Mouse (Mus musculus) megakaryocyte, adult 5-6 weeks (primary cell): ENCODE data around the gene Olfr641. TPM values are rescaled to one million over a fixed set of nuclear protein-coding genes. Genes with fewer than 3 reads are reported as not detected.

Experiments
- ATAC-seq: 2 replicates; pipeline ENCODE4 v1.8.0; 2016; ENCODE audit warnings: mild to moderate bottlenecking, inconsistent platforms; ENCODE audit not compliant: poor library complexity, severe bottlenecking
- total RNA-seq, 2 experiments: library from RNA; stranded (forward) in 1 of 2; stranded (reverse) in 1 of 2; fragments of 153-499, 151-499 nt in 1 of 2; fragments of 221-1000, 200-1000 nt in 1 of 2; gene quantifications; 2 replicates each; pipeline versions ENCODE4 v1.2.3 to v1.2.4; 2015 to 2017

Olfr641 gene
- total RNA-seq (2015) (not detected in 2 replicates), total RNA-seq (2017) (not detected in 2 replicates)

- no peak for ATAC-seq
Observed at GRCm38 (mm10) chr7:104035145-104035544, at the start of gene Olfr641. Olfr641 (plus strand) TSS chr7:104035445.

GRCm38 (mm10) chr7:103998446-103998845 lies 36.8 kb upstream of the Olfr641 start, which contains the start of gene Olfr638:
Olfr638 (plus strand) TSS chr7:103998746.
- ATAC-seq = no peak

GRCm38 (mm10) chr7:103999124-103999523 lies 36.1 kb upstream of the Olfr641 start:
- ATAC-seq = no peak

DNA sequence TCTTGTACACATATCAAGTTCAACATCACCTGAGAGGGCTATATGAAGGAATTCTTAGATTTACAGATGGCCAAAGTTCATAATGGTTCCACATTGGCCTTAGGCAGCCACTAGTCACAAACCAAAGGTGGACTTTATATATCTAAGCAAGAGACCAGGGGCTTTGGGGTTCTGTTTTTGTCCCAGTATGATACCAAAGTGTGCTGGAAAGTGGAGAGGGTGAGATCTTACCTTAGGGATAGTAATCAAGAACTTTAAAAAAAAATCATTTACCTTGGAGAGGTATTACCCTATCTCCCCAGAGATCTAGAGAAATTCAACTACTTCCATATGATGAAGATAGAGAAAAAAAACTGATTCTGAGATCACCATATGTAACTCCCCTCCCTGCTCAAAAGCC lies 18.0 kb upstream of the Olfr641 start, which contains the start of gene Olfr639:
Olfr639 (minus strand) TSS at position 101 of the 400 bp plus-strand sequence.
- no peak for ATAC-seq

DNA sequence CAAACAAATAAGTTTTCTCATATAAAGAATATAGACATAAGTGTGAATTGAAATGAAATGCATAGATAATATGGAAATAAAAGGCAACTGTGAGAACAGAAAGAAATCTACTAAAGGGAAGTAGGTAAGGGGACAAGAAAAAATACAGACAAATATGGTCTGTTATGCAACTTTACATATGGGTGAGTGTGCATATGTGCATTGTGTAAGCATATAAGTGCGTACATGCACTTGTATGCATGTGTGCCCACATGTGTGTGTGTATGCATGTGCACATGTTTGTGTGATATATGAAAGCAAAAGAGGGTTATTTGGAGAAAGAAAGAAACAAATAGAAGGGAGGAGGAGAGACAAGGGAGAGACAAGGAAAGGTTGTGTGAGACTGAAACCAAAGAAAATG lies 16.3 kb upstream of the Olfr641 start:
- ATAC-seq = peak; percentile 44

DNA sequence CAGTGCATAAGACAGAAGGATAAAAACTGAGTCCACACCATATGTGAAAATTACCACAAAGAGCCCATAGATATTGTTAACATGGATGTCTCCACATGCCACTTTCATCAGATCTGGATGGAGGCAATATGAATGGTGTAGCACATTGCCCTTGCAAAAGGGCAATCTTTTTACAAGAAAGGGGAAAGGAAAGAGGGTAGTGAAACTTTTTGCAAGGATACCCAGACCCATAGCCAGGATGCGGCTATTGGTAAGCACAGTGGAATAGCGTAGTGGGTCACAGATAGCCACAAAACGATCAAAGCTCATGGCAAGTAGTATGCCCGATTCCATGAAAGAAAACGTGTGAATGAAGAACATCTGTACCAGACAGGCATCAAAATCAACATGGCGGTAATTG lies 13.6 kb upstream of the Olfr641 start:
- peak; percentile 82 for ATAC-seq

- ATAC-seq = no peak
Observed at GRCm38 (mm10) chr7:104025473-104025872, 9.8 kb upstream of the Olfr641 start, which contains the start of gene Olfr640. Olfr640 (minus strand) TSS chr7:104025573.

DNA sequence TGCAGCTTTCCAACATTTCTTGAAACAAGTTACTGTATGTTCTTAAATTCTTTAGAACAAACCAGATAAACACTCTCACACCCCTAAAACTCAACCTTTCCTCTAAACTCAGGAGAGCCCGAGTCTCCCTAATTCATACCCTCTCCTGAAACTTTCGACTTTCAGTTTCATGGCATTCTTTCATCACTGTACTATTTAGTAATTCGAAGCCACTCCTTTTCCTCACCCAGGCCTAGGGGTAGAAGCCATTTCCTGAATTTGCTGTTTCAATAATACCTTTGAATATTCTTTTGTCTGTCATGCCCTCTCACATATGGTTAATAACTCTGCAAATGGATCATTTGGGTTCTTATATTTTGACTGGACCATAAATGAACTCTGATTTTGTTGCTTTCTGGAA lies 8.3 kb upstream of the Olfr641 start:
- peak; percentile 91 for ATAC-seq

GRCm38 (mm10) chr7:104050745-104051144 lies 15.5 kb downstream of the Olfr641 start:
- ATAC-seq = peak; percentile 82

DNA sequence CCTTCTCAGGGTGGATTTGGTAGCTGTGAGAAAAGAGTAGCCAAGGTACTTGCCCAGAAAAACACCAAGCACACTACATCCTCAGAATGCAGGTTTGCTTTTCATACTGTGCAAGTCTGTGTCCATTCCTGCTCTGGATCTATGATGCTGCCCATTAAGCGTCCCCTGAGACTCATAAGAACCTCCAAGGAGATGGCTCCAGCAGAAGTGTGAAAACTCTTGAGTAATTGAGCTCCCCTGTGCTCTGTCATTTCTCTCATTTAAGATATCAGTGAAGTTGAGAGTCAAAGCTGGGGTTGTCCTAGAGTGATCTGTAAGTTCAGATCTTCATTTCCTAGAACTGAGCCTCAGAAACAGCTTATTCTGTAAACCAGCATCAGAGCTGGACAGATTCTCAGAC lies 17.3 kb downstream of the Olfr641 start, which contains the start of gene Olfr642:
Olfr642 (minus strand) TSS at position 101 of the 400 bp plus-strand sequence.
- ATAC-seq = no peak

DNA sequence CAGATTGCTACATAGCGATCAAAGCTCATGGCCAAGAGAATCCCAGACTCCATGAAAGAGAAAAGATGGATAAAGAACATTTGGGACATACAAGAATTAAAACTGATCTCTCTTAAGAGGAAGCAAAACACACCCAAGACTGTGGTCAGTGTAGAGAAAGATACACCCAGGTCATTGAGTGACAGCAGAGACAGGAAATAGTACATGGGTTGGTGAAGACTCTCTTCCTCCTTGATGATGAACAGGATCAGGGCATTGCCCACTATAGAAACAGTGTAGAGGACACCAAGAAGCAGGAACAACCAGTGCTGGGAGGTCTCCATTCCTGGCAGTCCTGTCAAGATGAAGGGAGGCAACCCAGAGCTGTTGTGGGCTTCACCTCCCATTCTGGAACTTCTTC lies 24.0 kb downstream of the Olfr641 start:
- peak; percentile 64 for ATAC-seq

GRCm38 (mm10) chr7:104061345-104061744 lies 26.1 kb downstream of the Olfr641 start, which contains the start of gene 4930516K23Rik:
4930516K23Rik (minus strand) TSS chr7:104061445.
- no peak for ATAC-seq

DNA sequence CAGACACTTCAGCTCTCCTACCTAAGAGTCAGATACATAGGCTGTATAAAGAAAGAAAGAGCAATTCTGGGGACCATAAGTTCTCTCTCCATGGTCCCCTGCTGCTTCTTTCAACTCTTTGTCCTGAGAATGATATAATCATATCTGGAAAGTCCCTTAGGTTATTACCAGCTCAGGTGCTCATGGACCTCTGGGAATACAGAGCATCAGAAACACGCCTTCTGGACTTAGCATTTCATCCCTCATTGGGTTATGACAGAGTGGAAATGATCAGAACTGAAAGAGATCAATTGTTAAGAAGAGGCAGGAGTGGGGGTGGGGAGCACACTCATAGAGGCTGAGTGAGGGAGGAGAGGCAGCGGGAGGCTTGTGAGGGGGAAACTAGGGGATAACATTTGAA lies 36.5 kb downstream of the Olfr641 start, which contains the start of gene Olfr644:
Olfr644 (minus strand) TSS at position 101 of the 400 bp plus-strand sequence.
- no peak for ATAC-seq

DNA sequence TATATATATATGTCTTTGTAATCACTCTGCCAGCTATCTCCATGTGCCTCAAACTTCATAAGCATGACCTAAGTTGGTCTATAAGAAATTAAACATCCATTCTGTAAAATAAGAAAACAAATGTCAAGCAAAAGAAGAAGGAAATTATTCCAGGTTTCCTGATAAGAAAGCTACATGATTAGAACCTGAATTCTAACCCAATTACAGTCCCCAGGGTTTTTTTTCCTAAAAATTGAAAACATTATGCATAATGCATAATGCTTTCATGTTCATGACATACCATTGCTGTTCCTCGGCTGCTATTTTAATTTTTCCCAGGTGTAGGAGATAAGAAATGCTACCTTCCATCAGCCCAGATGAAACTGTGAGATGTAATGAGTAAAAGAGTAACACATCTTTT lies 50.1 kb downstream of the Olfr641 start, which contains the start of gene Olfr645:
Olfr645 (minus strand) TSS at position 101 of the 400 bp plus-strand sequence.
- no peak for ATAC-seq

Other genes with a start within 250 kb of the Olfr641 start
- gene Olfr67, start 243.6 kb upstream of the Olfr641 start, total RNA-seq (2015) = not detected in 2 replicates
- gene Olfr67, start 243.6 kb upstream of the Olfr641 start, total RNA-seq (2017) = not detected in 2 replicates
- gene Hbb-bt, start 221.4 kb upstream of the Olfr641 start, total RNA-seq (2015) = 43.0 and 130 TPM in 2 replicates
- 14.3 and 23.0 TPM in 2 replicates for gene Hbb-bt, start 221.4 kb upstream of the Olfr641 start, total RNA-seq (2017)
- 106 and 274 TPM in 2 replicates for gene Hbb-bs, start 207.3 kb upstream of the Olfr641 start, total RNA-seq (2015)
- gene Hbb-bs, start 207.3 kb upstream of the Olfr641 start, total RNA-seq (2017) = 71.1 and 121 TPM in 2 replicates
- gene Hbb-bh2, start 194.9 kb upstream of the Olfr641 start, total RNA-seq (2015) = not detected in 2 replicates
- not detected in 2 replicates for gene Hbb-bh2, start 194.9 kb upstream of the Olfr641 start, total RNA-seq (2017)
- not detected in 2 replicates for gene Hbb-bh1, start 192.3 kb upstream of the Olfr641 start, total RNA-seq (2015)
- not detected in 2 replicates for gene Hbb-bh1, start 192.3 kb upstream of the Olfr641 start, total RNA-seq (2017)
- not detected in 2 replicates for gene Hbb-y, start 182.2 kb upstream of the Olfr641 start, total RNA-seq (2015)
- gene Hbb-y, start 182.2 kb upstream of the Olfr641 start, total RNA-seq (2017) = not detected in 2 replicates
- gene Olfr66, start 149.2 kb upstream of the Olfr641 start, total RNA-seq (2015) = not detected in 2 replicates
- not detected in 2 replicates for gene Olfr66, start 149.2 kb upstream of the Olfr641 start, total RNA-seq (2017)
- gene Olfr64, start 141.0 kb upstream of the Olfr641 start, total RNA-seq (2015) = not detected in 2 replicates
- not detected in 2 replicates for gene Olfr64, start 141.0 kb upstream of the Olfr641 start, total RNA-seq (2017)
- not detected in 2 replicates for gene Olfr65, start 132.0 kb upstream of the Olfr641 start, total RNA-seq (2015)
- not detected in 2 replicates for gene Olfr65, start 132.0 kb upstream of the Olfr641 start, total RNA-seq (2017)
- gene Olfr631, start 106.6 kb upstream of the Olfr641 start, total RNA-seq (2015) = not detected in 2 replicates
- not detected in 2 replicates for gene Olfr631, start 106.6 kb upstream of the Olfr641 start, total RNA-seq (2017)
- gene Olfr632, start 101.1 kb upstream of the Olfr641 start, total RNA-seq (2015) = not detected in 2 replicates
- gene Olfr632, start 101.1 kb upstream of the Olfr641 start, total RNA-seq (2017) = not detected in 2 replicates
- not detected in 2 replicates for gene Olfr633, start 91.0 kb upstream of the Olfr641 start, total RNA-seq (2015)
- gene Olfr633, start 91.0 kb upstream of the Olfr641 start, total RNA-seq (2017) = not detected in 2 replicates
- not detected in 2 replicates for gene Olfr635, start 64.3 kb upstream of the Olfr641 start, total RNA-seq (2015)
- not detected in 2 replicates for gene Olfr635, start 64.3 kb upstream of the Olfr641 start, total RNA-seq (2017)
- not detected in 2 replicates for gene Olfr638, start 36.7 kb upstream of the Olfr641 start, total RNA-seq (2015)
- not detected in 2 replicates for gene Olfr638, start 36.7 kb upstream of the Olfr641 start, total RNA-seq (2017)
- gene Olfr639, start 18.1 kb upstream of the Olfr641 start, total RNA-seq (2015) = not detected in 2 replicates
- not detected in 2 replicates for gene Olfr639, start 18.1 kb upstream of the Olfr641 start, total RNA-seq (2017)
- gene Olfr640, start 9.9 kb upstream of the Olfr641 start, total RNA-seq (2015) = not detected in 2 replicates
- not detected in 2 replicates for gene Olfr640, start 9.9 kb upstream of the Olfr641 start, total RNA-seq (2017)
- not detected in 2 replicates for gene Olfr642, start 17.2 kb downstream of the Olfr641 start, total RNA-seq (2015)
- gene Olfr642, start 17.2 kb downstream of the Olfr641 start, total RNA-seq (2017) = not detected in 2 replicates
- not detected in 2 replicates for gene 4930516K23Rik, start 26.0 kb downstream of the Olfr641 start, total RNA-seq (2015)
- gene 4930516K23Rik, start 26.0 kb downstream of the Olfr641 start, total RNA-seq (2017) = 0.55 TPM in 1 of 2 replicates, not detected in the other
- not detected in 2 replicates for gene Olfr644, start 36.4 kb downstream of the Olfr641 start, total RNA-seq (2015)
- gene Olfr644, start 36.4 kb downstream of the Olfr641 start, total RNA-seq (2017) = not detected in 2 replicates
- gene Olfr645, start 50.0 kb downstream of the Olfr641 start, total RNA-seq (2015) = not detected in 2 replicates
- gene Olfr645, start 50.0 kb downstream of the Olfr641 start, total RNA-seq (2017) = not detected in 2 replicates
- not detected in 2 replicates for gene Olfr646, start 69.4 kb downstream of the Olfr641 start, total RNA-seq (2015)
- gene Olfr646, start 69.4 kb downstream of the Olfr641 start, total RNA-seq (2017) = not detected in 2 replicates
- not detected in 2 replicates for gene Ubqln5, start 94.4 kb downstream of the Olfr641 start, total RNA-seq (2015)
- gene Ubqln5, start 94.4 kb downstream of the Olfr641 start, total RNA-seq (2017) = not detected in 2 replicates
- gene Olfr643, start 102.0 kb downstream of the Olfr641 start, total RNA-seq (2015) = not detected in 2 replicates
- gene Olfr643, start 102.0 kb downstream of the Olfr641 start, total RNA-seq (2017) = not detected in 2 replicates
- gene Ubqln3, start 107.8 kb downstream of the Olfr641 start, total RNA-seq (2015) = not detected in 2 replicates
- not detected in 2 replicates for gene Ubqln3, start 107.8 kb downstream of the Olfr641 start, total RNA-seq (2017)
- not detected in 2 replicates for gene Ubqlnl, start 115.1 kb downstream of the Olfr641 start, total RNA-seq (2015)
- gene Ubqlnl, start 115.1 kb downstream of the Olfr641 start, total RNA-seq (2017) = not detected in 2 replicates
- not detected in 2 replicates for gene Olfm5, start 129.4 kb downstream of the Olfr641 start, total RNA-seq (2015)
- gene Olfm5, start 129.4 kb downstream of the Olfr641 start, total RNA-seq (2017) = not detected in 2 replicates
- gene Olfr648, start 147.9 kb downstream of the Olfr641 start, total RNA-seq (2015) = 0.16 and 0.38 TPM in 2 replicates
- gene Olfr648, start 147.9 kb downstream of the Olfr641 start, total RNA-seq (2017) = 0.04 TPM in 1 of 2 replicates, not detected in the other
- gene Olfr649, start 160.5 kb downstream of the Olfr641 start, total RNA-seq (2015) = not detected in 2 replicates
- gene Olfr649, start 160.5 kb downstream of the Olfr641 start, total RNA-seq (2017) = not detected in 2 replicates
- gene Trim6, start 183.3 kb downstream of the Olfr641 start, total RNA-seq (2015) = 0.31 and 0.50 TPM in 2 replicates
- gene Trim6, start 183.3 kb downstream of the Olfr641 start, total RNA-seq (2017) = 0.70 and 1.9 TPM in 2 replicates
- 21.2 and 22.8 TPM in 2 replicates for gene Trim34a, start 209.0 kb downstream of the Olfr641 start, total RNA-seq (2015)
- gene Trim34a, start 209.0 kb downstream of the Olfr641 start, total RNA-seq (2017) = 26.9 and 31.2 TPM in 2 replicates